Mouse (Mus musculus): Measurements from ENCODE around the gene Gm10031.

- TF ChIP-seq POLR2A (IDR thresholded peaks at IDR 0.05; ENCODE audit: insufficient read depth, low read depth, low read length) (no peak), CTCF (IDR thresholded peaks at IDR 0.05) (no peak), EP300 (IDR thresholded peaks at IDR 0.05; ENCODE audit: insufficient read depth, low read depth, low read length) (no peak)
Measured at GRCm38 (mm10) chr1:156495025-156495424, 28.8 kb upstream of the Gm10031 start.
